Mouse (Mus musculus) mammary gland, adult 2 months (tissue): ENCODE measurements around the gene Gm4312. TPM values are rescaled to one million over a fixed set of nuclear protein-coding genes. Genes with fewer than 3 reads are reported as not detected.

Source experiments
- polyA plus RNA-seq: library from polyadenylated mRNA; depleted of rRNA; stranded (reverse); fragments of >200 nt; gene quantifications from 2 replicates; pipeline ENCODE4 v1.2.3, GENCODE M21; 2012; ENCODE audit warnings: low replicate concordance; rRNA removed

Gm4312 gene
- not detected in 2 replicates for polyA plus RNA-seq

GRCm38 (mm10) chr10:100382460-100382859 lies at the start of gene Gm4312:
Gene Gm4312 (minus strand): TSS chr10:100382560.

GRCm38 (mm10) chr10:100361038-100361437 lies 21.3 kb downstream of the Gm4312 start, which contains the start of gene Gm4307:
Gene Gm4307 (plus strand): TSS chr10:100361338.

GRCm38 (mm10) chr10:100350793-100351192 lies 31.6 kb downstream of the Gm4312 start, which contains the start of gene Gm4305:
Gene Gm4305 (plus strand): TSS chr10:100351093.

GRCm38 (mm10) chr10:100345672-100346071 lies 36.7 kb downstream of the Gm4312 start, which contains the start of gene Gm4303:
Gene Gm4303 (plus strand): TSS chr10:100345972.

GRCm38 (mm10) chr10:100340536-100340935 lies 41.8 kb downstream of the Gm4312 start, which contains the start of gene Gm4302:
Gene Gm4302 (plus strand): TSS chr10:100340836.

GRCm38 (mm10) chr10:100335376-100335775 lies 47.0 kb downstream of the Gm4312 start, which contains the start of gene Gm4301:
Gene Gm4301 (plus strand): TSS chr10:100335676.

Other genes with a start within 250 kb of the Gm4312 start
- gene Gm4301, start 46.9 kb downstream of the Gm4312 start, polyA plus RNA-seq, result not detected in 2 replicates
- not detected in 2 replicates for gene Gm4302, start 41.7 kb downstream of the Gm4312 start, polyA plus RNA-seq
- not detected in 2 replicates for gene Gm4303, start 36.6 kb downstream of the Gm4312 start, polyA plus RNA-seq
- gene Gm4305, start 31.5 kb downstream of the Gm4312 start, polyA plus RNA-seq, result not detected in 2 replicates
- not detected in 2 replicates for gene Gm4307, start 21.2 kb downstream of the Gm4312 start, polyA plus RNA-seq
- gene Tmtc3, start 104.8 kb upstream of the Gm4312 start, polyA plus RNA-seq, result 4.7 and 9.2 TPM in 2 replicates
- gene Cep290, start 105.0 kb upstream of the Gm4312 start, polyA plus RNA-seq, result 0.18 and 0.65 TPM in 2 replicates
- 4.7 and 6.3 TPM in 2 replicates for gene 4930430F08Rik, start 207.9 kb upstream of the Gm4312 start, polyA plus RNA-seq
- gene 1700017N19Rik, start 207.9 kb upstream of the Gm4312 start, polyA plus RNA-seq, result not detected in 2 replicates